Mouse (Mus musculus) lung, postnatal 25 days (tissue): ENCODE data around the gene Thumpd3.

Experiments
- DNase-seq: peaks from one replicate; pipeline ENCODE4 v3.0.0; 2022; ENCODE audit warnings: low spot score

Gene Thumpd3

GRCm38 (mm10) chr6:113079492-113079891, 33.5 kb downstream of the Thumpd3 start:
- DNase-seq: no peak

- no peak for DNase-seq
Observed at GRCm38 (mm10) chr6:113082229-113082628, 36.2 kb downstream of the Thumpd3 start.

GRCm38 (mm10) chr6:113084590-113084989, 38.6 kb downstream of the Thumpd3 start:
- no peak for DNase-seq

GRCm38 (mm10) chr6:113093206-113093605, 47.2 kb downstream of the Thumpd3 start:
- no peak for DNase-seq

GRCm38 (mm10) chr6:113095547-113095946, 49.5 kb downstream of the Thumpd3 start:
- DNase-seq: no peak

GRCm38 (mm10) chr6:113097662-113098061, 51.6 kb downstream of the Thumpd3 start:
- DNase-seq: no peak

DNA sequence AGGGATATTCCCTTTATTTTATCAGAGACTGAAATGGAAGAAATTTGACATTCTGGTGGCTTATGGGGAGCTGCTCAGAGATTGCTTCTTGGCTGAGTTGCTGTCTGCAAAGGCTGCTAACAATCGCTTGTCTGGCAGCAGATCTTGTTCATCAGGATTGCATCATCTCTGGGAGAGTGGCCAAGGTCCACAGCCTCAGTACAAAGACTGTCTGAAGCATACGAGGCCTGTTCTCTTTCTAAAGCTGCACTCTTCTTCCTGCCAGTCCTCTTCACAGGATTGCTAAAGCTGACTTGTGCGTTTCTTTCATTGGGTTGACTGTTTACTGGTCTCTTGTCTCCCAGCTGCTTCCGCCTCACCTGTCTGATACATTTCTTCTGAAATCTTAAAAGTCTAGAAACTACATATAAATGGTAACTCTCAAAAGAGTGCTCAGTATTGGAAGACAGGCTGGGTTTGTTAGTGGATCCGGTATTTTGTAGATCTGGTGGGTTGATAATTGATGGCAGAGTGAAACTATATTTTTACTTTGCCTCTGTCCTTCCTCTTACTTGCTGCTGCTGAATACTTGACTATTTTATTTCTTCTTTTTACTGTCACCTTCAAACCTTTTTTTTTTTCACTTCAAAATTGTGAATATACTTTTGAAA, 53.7 kb downstream of the Thumpd3 start:
- peak; percentile 93 for DNase-seq

GRCm38 (mm10) chr6:113102541-113102940, 56.5 kb downstream of the Thumpd3 start:
- no peak for DNase-seq

GRCm38 (mm10) chr6:113103765-113104164, 57.7 kb downstream of the Thumpd3 start:
- DNase-seq: peak; percentile 59

GRCm38 (mm10) chr6:113109378-113109777, 63.4 kb downstream of the Thumpd3 start:
- no peak for DNase-seq

DNA sequence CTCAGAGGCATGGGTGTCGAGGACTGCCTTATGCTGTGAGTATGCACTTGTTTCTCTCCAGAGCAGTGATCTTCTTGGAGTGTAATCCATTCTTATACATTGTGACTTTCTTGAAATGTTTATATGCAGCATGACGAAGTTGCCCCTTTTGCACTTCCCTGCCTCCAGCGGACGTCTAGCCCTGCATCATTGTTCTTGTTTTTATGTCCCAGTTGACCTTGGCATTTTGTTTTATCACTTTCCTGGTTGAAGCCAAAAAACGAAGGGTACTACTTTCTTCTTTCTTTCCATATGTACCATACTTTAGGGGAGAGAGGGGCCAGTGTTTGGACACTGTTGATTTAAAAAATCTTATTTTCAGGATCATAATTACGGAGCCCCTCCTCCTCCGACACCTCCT, 63.9 kb downstream of the Thumpd3 start:
- DNase-seq: no peak
